Mouse (Mus musculus) stomach, postnatal 0 days (tissue): ENCODE measurements around the gene Wdr34.

Experiments used
- CTCF ChIP-seq: IDR thresholded peaks from 2 replicates; pipeline ENCODE4 v1.5.1; 2016; ENCODE audit warnings: antibody characterized with exemption, low read depth, mild to moderate bottlenecking, moderate library complexity
- EP300 ChIP-seq: optimal IDR thresholded peaks from 2 replicates; pipeline ENCODE3; 2016; ENCODE audit warnings: antibody characterized with exemption

DNA sequence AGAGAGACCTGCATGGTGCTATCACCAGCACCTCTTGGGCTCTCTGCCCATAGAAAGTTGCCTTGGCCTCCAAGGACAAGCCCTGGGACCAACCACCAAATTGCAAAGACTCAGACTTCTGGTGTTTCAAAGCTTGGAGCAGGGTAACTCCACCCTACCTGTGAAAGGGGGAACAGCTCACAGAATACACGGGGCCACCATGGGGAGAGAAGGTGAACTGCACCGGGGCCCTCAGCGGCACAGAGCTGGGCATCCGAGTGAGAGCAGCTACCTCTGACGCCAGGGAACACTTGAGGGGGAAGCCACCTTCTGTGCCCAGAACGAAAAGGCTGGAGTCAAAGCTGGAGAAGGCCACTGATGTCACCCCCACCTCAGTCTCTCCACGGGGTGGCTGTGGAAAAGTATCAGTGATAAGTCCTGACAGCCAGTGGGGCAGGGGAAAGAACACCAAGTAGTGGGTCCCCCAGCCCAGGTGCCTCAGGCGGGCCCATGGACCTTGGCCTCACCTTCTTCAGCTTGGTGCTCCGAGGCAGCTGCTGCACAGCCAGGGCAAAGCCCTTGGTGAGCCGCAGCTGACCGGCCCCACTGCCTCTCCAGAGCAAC, 16.3 kb downstream of the Wdr34 start:
- TF ChIP-seq CTCF (peak; percentile 55), EP300 (no peak)
